Mouse (Mus musculus) kidney, postnatal 25 days (tissue): ENCODE data around the gene Kdm6b.

Experiments
- DNase-seq, 2 experiments: peaks; one replicate each; pipeline ENCODE4 v3.0.0; 2021; ENCODE audit warnings: mixed read lengths in 2 of 2

Kdm6b gene

DNA sequence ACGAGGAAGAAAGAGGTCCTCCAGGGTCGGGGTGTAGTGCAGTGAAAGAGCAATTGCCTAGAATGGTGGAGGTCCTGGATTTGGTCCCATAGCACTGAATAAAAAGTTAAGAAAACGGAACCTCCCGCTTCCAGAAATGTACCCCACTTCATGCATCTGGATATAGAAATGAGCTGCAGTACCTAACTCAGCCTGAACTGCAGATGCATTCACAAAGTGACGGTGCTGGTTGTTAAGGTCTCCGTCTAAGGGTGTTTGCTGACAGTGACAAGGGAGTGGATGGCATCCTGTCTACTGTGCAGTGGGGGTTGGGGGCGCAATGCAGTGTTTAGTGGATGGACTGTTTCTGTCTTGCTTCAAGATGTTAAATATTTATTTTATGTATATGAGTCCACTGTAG is 26.7 kb downstream of the Kdm6b start:
- no peak for DNase-seq

DNA sequence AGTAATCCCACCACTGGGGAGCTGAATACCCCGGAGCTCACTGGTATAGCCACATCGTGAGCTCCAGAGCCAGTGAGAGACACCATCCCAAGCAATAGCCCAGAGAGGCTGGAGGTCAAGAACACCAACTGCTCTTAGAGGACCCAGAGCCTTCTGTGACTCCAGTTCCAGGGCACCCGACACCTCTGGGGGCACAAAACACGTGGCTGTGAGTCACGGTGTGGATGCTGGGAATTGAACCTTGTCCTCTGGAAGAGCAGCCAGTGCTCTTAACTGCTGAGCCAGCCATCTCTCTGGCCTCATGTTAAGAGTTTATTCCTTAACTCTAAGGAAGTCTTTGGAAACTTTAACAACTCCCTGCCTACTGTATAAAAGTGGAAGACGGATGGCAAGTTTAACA is 28.5 kb downstream of the Kdm6b start:
- DNase-seq: peak; percentile 81 to 93

DNA sequence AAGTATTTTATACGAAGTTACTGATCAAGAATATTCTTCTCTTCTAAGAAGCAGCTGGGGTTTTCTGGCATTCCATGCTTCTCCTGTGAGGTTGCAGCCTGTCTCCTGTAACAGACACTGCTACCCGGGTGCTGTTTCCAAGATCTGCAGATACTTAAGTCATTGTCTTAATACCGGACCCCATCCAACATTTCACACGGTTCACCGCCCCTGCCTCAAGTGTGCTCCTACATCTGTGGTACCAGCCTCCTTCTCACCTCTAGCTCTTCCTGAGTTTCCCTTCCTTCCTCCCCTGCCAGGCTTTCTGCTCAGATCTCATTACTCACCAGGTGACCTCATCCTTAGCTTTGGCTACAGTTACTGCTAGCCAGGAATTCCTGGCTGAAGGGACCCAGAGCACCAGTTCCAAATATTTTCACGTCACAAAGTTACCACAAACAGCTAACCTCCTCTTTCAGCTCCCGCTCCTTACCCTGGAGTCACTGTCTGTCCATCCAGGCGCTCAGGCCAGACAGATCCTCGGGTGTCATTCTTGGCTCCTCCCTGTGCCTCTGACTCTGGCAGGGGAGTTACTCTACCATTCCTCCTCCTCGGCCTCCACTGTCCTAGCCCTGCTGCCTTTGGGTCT is 30.9 kb downstream of the Kdm6b start:
- peak in 1 of 2 experiments; percentile 40 for DNase-seq

DNA sequence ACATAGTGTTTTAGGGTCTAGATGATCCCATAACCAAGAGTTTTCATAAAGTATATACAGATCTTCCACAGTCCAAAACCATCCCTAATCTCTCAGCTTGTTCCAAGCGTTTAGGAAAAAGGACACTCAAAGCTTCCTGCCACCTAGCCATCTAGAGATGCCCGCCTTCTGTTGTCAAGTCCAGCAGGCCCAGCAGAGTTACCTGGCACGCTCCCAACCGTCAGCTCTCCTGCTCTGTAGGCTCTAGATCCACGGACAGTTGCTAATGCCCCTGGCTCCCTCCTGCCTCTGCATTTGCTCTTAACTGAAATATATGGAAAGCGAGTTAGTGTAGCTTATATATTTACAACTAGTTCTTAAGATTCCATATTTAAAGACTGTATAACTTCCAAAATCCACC is 32.1 kb downstream of the Kdm6b start:
- DNase-seq: peak; percentile 74 to 77

DNA sequence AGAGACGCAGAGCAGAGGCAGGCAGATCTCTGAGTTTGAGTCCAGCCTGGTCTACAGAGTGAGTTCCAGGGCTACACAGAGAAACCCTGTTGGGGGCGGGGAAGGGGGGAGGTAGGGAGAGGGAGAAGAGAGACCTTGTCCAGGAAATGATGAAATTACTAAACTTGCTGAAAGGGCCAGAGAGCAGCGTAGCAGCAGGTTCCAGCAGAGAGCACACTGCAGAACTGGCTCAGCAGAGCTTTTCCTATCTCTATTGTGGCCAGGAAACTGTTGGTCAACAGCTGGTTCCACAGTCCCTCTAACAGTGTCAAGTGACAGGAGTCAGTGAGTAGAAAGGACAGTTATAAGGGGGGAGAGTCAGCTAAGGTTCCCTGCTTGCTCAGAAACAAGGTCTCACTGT is 33.9 kb downstream of the Kdm6b start:
- no peak for DNase-seq

DNA sequence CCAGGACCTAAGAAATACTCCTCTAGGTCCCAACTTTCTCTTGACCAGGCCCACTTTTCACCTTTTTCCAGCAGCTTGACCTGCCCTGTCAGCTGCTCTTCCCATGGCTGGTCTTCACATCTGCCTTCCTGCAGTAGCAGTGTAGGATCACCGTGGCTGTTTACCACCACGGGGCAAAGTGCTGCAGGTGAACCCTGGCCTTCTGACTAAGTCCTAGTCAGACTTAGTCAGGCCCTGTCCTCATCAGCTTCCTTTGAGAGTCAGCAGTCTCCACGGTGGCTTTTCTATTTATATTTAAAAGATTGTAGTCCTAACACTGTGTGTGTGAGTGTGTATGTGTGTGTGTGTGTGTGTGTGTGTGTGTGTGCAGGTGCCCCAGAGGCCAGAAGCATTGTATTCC is 35.7 kb downstream of the Kdm6b start:
- peak; percentile 71 to 92 for DNase-seq

DNA sequence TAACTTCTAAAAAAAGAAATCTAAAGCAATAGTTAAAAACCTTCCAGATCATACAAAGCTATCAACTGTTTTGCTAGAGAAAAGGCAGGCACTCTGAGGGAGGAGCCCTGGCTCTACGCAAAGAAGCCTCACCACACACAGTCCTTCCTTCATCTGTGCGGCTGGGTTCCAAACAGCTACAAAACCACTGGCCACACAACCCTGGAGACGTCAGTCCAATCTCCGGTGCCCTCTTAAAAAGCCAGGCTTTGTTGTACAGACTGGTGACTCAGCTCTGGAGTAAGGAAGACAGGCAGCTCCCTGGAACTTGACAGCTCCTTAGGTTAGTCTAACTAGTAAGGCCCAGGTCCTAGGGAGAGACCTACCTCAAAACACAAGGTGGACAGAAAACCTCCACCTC is 37.8 kb downstream of the Kdm6b start:
- DNase-seq: no peak

DNA sequence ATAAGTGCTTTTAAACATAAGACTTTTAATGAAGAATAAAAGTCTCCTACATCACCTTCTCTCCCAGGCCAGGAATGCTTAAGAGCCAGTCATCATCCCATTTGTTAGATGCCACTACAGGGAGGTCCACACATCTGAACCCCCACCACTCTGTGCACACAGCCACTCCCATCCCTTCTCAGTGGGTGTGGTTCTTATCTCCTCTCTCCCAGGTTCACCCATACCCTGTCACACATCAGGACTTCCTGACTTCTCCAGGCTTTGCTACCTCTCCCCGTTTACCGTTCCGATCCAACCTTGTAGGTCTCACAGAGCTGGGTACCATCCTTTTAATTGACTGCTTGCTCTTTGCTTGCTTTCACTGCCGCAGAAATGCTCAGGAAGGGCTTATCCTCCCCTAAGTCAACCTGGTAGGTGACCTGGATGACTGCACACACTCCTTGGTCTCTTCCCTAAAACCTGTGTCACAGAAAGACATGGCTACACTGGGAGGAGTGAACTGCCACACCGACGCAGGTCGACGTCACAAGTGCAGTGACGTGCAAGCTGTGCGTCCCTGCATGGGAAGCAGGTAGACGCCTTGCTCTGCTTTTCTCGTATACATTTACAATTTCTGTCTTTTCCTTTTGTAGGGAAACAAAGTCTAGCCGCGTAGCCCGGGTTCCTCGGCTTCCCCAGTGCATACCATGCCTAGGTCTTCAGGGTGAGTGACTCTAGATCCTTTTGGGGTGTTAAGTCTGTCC is 40.1 kb downstream of the Kdm6b start:
- DNase-seq: no peak

DNA sequence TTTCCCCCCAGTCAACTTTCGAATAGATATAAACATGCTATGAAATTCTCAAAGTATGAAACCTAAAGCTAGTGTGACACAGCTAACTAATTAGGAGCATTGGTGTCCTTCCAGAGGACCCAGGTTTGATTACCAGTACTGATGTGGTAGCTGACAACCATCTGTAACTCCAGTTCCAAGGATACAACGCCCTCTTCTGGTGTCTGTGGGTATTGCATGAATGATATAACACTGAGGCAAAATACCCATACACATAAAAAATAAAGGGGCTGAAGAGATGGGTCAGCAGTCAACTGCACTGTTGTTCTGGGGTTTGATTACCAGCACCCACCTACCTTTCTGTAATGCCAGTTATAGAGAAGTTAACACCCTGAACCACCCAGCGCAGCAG is 40.7 kb downstream of the Kdm6b start:
- DNase-seq: peak in 1 of 2 experiments; percentile 53

DNA sequence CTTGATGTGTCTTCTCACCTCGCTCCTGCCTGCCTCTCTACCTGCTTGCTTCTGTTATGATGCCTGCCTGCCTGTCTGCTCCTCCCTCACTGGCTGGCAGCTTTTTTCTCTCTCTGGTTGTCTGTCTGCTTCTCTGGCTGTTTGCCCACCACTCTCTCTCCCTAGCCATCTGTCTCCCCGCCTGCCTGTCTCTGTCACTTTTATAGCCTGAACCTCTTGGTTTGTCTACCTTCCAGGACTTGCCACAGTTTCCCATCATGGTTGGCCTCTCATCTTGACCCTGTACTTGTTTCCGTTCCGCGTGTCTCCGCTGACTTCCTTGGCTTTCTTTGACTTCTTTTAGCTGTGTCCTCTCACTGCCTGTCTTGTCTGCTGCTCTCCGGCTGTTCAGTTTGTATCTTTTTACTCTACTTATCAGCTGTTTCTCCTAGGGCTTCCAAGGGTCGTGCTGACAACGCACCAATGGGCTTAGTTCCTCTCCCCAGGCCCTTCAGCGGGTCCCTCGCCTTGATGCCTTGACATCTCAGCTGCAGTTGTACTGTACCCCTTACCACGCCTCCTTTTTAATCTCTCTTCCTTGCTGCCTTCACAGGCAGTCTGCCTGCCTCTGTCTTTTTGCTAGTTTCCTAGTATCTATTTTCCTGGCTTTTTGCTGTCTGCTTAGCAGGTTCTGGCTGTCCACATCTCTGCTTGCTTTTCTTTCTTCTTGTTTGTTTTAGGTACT is 41.3 kb downstream of the Kdm6b start:
- peak; percentile 53 to 60 for DNase-seq

DNA sequence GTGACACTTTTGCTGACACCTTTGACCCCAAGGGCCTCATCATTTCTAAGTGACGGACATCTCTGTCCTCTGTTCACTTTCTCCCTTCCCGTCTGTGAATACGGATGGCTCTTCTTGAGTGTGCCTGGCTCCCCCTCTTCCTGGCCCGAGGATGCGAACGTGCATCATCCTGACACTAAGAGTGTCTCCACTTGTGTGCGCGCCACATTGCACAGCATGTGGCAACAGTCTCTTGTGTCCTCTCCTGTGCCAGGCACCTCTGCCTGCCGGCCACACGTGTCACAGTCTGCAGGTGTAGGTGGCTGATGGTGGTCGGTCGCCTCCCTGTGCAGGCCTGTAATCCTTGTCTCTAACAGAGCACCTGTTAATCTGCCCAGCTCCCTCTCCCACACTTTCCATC is 41.9 kb downstream of the Kdm6b start:
- DNase-seq: no peak

DNA sequence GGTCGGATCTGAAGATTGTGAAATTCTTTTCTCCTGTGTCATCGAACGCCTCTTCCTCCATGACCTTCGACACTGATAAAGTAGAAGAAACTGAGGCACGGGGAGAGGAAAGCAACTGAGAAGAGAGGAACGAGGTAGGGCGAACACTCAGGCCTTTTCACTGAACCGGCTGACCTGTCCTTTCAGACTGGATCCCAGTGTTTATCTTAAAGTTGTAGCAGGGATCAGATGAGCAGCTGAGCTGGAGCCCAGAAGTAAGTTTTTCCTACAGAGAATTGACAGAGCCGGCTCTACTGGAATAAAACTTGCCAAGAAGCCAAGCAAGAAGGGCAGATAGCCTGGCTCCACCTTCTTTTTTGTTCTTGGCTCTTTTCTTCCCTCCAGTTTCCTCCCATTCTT is 42.7 kb downstream of the Kdm6b start:
- no peak for DNase-seq

DNA sequence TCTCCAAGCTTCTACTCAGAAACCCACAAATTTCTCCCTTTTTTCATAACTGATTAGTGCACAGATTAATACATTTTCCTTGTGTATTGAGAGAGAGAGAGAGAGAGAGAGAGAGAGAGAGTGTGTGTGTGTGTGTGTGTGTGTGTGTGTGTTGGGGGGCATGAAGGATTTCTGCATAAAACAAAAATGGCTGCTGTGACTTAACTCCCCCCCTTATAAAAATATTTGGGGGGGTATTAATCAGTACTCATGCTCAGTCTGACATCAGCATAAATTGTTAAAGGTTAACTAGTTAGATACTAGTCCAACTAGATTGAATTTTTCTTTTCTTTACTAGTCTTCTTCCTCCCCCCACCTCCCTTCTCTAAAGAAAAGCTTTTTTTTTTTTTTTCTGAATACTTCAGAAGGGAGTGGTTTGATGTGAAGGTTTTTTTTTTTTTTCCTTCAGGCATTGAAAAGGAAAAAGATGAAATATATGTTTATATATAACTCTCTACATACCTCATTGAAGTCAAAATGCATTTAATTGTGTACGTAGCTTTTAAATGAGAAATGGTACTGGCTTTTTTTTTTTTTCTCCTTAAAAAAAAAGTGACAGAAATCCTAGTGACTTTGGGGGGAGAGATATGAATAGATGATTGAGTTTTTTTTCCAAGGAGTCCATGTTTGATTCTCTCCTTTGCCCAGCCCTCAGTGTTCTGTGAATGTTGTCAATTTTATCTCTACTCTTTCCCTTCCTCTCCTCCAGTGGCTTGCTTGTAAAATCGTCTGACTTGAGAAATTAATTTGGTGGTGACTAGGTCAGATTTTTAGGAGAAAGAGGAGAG is 43.3 kb downstream of the Kdm6b start:
- DNase-seq: no peak

DNA sequence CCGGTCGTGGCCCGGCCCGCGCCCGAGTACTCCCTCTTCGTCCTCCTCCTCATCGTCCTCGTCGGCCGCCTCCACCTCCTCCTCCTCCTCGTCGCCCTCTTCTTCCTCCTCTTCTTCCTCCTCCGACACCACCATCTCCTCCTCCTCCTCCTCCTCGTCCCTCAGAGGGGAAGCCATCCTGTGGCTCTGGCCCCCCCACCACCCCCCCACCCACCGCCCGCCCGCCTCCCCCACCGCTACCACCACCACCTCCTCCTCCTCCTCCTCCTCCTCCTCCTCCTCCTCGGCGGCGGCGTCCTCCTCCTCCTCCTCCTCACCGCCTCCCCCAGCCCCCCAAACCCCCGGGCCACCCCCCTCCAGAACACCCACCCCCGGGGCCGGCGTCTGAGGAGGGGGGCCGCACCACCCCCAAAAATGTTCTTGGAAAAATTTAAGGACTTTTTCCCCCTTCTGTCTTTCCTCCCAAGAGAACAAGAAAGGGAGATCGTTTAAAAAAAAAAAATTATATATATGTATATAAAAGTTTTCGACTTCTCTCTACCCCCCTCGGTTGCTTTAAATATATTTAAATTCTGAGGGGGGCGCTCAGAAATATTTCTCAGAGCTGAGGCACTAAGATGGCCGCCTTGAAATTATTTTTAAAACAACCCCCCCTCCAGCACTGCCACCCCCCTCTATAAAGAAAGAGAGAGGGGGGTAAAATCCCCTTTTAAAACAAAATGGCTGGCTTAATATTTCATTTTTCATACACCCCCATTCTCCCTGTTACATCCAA is 44.1 kb downstream of the Kdm6b start, which contains the start of gene Chd3:
Chd3 (minus strand) TSS at position 192 of the 775 bp plus-strand sequence.
- peak in 1 of 2 experiments; percentile 63 for DNase-seq

DNA sequence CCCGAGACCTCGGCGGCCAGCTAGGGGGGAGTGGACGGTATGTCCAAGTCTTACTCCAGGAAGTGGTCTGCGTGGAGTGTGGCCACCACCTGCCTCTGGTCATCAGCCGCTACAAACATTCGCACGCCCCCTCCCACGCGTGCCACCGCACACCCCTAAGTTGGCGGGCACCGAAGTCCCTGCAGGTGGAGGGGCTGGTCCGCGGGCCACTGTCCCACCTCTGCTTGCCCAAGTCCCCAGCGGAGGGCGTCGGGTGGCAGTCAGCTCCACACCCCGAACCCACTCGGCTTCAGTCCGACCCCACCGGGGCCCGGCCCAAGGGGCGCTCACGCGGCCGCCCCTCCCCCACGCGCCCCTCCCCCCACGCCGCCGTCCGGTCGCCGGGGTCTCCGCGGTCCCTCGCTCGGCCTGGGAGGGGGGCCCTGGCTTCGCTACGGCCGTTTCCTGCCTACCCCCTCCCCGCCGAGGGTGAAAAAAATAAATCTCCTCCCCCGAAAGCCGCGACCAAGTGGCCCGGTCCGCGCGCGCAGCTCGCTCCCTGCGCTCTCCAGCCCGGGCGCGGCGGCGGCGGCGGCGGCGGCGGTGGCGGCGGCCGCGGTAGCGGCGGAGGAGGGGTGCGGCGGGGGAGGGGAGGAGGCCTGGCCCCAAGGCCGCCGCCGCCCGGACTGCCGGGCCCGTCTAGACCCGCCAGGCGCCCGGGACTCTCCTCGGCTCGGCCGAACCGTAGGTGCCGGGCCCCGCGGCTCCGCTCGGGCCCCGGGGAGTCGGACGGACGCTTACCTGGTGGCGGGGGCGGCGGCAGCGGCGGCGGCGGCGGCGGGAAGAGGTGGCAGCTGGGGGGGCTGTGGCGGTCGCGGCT is 44.9 kb downstream of the Kdm6b start:
- peak; percentile 43 to 75 for DNase-seq

DNA sequence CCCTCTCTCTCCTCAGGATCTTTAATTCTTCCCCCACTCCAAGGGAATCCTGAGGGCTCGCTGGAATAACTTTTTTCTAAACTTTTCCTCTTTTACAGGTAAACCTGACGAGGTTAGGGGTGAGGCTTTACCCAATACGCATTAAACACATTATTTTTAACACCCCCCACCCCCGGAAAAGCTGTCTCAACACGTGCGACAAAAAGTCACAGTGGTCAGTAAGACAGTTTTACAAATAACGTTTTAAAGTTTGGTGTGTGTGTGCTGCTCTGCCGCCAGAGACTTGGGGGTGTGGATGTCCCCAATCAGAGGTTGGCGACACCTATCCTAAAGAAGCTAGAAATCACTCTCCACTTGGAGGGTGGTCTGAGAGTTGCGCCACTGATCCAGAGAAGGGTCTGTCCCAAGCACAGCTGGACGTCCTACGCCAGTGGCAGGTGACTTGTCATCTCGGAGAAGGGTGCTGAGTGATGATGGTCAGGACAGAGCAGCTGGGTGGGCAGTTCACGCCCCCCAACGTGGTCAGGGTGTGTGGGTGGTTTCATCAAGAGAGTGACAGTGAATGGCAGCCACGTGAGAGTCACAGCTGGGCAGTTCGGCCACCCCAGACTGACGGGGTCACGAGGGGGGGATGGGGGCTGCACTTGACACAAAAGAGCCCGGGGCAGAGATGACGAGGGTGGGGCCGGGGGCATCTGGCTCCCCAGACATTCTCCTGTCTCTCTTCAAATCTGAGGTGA is 45.7 kb downstream of the Kdm6b start:
- peak in 1 of 2 experiments; percentile 78 for DNase-seq

DNA sequence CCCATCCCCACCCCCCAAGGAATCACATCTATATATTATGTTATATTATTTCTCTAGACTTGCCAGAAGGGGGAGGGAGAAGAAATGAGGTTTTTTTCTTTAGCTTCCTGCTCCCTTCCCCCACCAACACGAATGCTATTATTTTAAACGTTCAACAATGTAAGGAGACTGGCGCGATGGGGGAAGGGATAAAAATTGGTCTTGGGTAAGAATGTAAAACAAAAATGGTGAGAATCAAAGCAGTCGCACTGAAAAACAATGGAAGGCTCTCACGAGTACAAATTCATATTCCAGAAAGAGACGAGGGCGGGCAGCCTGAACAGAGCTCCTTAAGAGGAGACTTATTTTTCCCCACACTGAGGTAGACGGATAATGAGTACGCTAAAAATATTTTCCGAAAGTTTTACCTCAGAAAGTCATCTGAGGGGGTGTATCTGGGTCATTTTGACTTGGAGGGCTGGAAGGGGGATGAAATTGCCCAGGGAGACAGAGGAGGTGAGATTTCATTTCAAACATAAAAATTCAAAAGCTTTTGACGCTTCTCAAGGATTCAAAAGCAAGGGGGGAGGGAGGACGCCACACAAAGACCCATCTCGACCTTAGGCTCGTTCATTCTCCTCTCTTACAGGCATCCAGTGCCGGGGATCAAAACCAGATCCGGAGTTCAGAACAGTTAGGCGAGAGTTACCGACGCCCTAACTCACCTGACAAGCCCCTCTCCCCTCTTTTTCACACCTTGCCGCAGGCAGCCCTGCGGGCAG is 46.4 kb downstream of the Kdm6b start:
- DNase-seq: peak in 1 of 2 experiments; percentile 48

DNA sequence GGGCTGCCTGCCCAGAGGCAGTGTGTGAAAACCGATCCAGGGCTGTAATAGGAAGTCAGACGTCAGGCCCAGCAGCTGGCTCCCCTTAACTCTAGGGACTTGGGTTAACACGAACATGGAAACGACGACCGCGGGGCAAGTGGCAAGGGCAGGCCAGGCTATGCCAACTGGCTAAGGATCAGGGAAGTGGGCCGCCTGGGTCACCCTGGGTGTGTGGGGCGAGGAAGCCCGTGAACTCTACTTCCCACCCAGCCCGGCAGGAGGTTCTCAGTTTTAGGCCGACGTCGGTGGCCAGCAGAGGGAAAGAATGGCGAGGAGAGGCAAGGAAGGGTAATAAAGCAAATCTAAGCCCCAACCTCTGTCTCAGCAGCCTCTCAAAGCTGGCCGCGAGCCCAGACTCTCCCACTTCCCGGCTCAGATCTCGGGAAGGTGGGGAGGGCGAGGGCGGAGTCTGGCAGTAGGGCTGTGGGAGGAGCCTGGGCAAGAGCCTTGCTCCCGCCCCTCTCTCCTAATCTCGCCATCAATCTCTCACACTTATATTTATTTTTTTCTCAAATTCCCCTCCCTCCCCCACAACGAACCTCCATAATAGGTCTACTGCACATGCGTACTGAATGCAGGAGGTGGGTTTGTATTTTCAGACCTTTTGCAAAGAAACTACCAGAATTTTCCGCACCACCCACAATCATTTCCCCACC is 47.2 kb downstream of the Kdm6b start:
- DNase-seq: peak; percentile 99 to 100

DNA sequence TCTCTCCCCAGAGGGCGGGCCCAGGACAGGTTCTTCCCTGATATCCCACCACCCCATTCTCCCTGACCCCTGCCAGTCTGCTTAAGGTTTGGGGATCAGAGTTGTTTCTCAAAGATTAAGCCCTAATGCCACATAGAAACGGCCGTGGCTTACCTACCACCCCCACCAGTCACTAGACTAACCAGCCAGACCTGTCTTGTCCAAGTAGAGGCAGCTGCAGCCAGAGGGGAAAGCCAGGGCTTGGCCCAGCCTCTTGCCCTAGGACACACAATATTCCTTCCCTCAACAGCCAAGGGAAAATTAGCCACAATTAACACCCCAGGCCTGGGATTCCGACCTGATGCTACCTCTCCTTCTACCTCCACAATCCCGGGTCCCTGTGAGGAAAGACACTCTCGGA is 47.8 kb downstream of the Kdm6b start:
- no peak for DNase-seq
